Comparison of ENCODE assay signal across 10 mouse cellular contexts in genomic region chr4:85819169-85819568, GRCm38 (mm10).
DNase-seq lines count a peak whose midpoint lies in the region; ATAC-seq and TF ChIP-seq lines count a peak whose summit lies in the region.
"Had no signal": no experiment of that assay in that cellular context is flagged by ENCODE, and none has a peak within 500 bp of the region (broad histone marks: within the 10 kb centered on the region; RNA-seq: fewer than 3 reads in every experiment).

No protein-coding gene starts in this region.

- no peak overlapping the region for H3K4me3 ChIP-seq in intestine, postnatal 0 days (ENCODE audit: low read depth, low read length)
- H3K4me3 ChIP-seq in intestine, embryonic 15.5 days (replicated peaks): no peak overlapping the region
- no peak overlapping the region for H3K4me3 ChIP-seq in left cerebral cortex, adult 2 months
- H3K4me3 ChIP-seq in midbrain, postnatal 0 days (ENCODE audit: low read depth, low read length): no peak overlapping the region
- H3K4me3 ChIP-seq: limb, embryonic 13.5 days; stomach, embryonic 15.5 days had no signal

- DNase-seq in MEL-GATA-1-ER (ENCODE audit: extremely low read depth, low read depth): peak; percentile 9
- DNase-seq in cerebellum, postnatal 14 days: peak; percentile 80 to 82
- peak; percentile 14 to 29 for DNase-seq in heart, postnatal 36 days
- peak; percentile 50 to 59 for DNase-seq in left cerebral cortex, adult 2 months (ENCODE audit: extremely low spot score in 1 of 2, low spot score in 2 of 2)
- peak; percentile 82 for DNase-seq in midbrain, postnatal 0 days (ENCODE audit: low spot score)
- DNase-seq in gastrocnemius, postnatal 25 days: no peak

- no peak overlapping the region for H3K4me2 ChIP-seq in intestine, postnatal 0 days (replicated peaks; ENCODE audit: low read depth)
- no peak overlapping the region for H3K4me2 ChIP-seq in intestine, embryonic 15.5 days (replicated peaks)
- no peak overlapping the region for H3K4me2 ChIP-seq in midbrain, postnatal 0 days (ENCODE audit: low read depth, low read length, poor library complexity, severe bottlenecking)
- H3K4me2 ChIP-seq: limb, embryonic 13.5 days; stomach, embryonic 15.5 days had no signal

- H3K36me3 ChIP-seq in intestine, postnatal 0 days (ENCODE audit: control insufficient read depth, insufficient read depth): no peaks in the 10 kb centered on the region
- H3K36me3 ChIP-seq in intestine, embryonic 15.5 days: no peaks in the 10 kb centered on the region
- H3K36me3 ChIP-seq in midbrain, postnatal 0 days (ENCODE audit: insufficient read depth, low read length): no peaks in the 10 kb centered on the region
- H3K36me3 ChIP-seq: limb, embryonic 13.5 days; stomach, embryonic 15.5 days had no signal

- H3K27me3 ChIP-seq in intestine, postnatal 0 days (replicated peaks; ENCODE audit: control insufficient read depth, insufficient read depth, low read length): no peaks in the 10 kb centered on the region
- no peaks in the 10 kb centered on the region for H3K27me3 ChIP-seq in intestine, embryonic 15.5 days (replicated peaks)
- H3K27me3 ChIP-seq in midbrain, postnatal 0 days (ENCODE audit: insufficient read depth, low read length): no peaks in the 10 kb centered on the region
- H3K27me3 ChIP-seq: limb, embryonic 13.5 days; stomach, embryonic 15.5 days had no signal

- H3K9ac ChIP-seq in intestine, postnatal 0 days (ENCODE audit: low read depth, low read length): no peak overlapping the region
- H3K9ac ChIP-seq in intestine, embryonic 15.5 days: no peak overlapping the region
- H3K9ac ChIP-seq in midbrain, postnatal 0 days (replicated peaks; ENCODE audit: low read length, poor library complexity, severe bottlenecking): no peak overlapping the region
- H3K9ac ChIP-seq: limb, embryonic 13.5 days; stomach, embryonic 15.5 days had no signal

- H3K27ac ChIP-seq in intestine, postnatal 0 days (ENCODE audit: low read depth, low read length): no peak overlapping the region
- H3K27ac ChIP-seq in intestine, embryonic 15.5 days: no peak overlapping the region
- H3K27ac ChIP-seq in left cerebral cortex, adult 2 months: no peak overlapping the region
- H3K27ac ChIP-seq in midbrain, postnatal 0 days (ENCODE audit: low read depth, low read length): no peak overlapping the region
- H3K27ac ChIP-seq: limb, embryonic 13.5 days; stomach, embryonic 15.5 days had no signal

- ATAC-seq in intestine, postnatal 0 days: no peak
- no peak for ATAC-seq in intestine, embryonic 15.5 days
- ATAC-seq in midbrain, postnatal 0 days (ENCODE audit: low FRiP score): no peak

- no peaks in the 10 kb centered on the region for H3K9me3 ChIP-seq in intestine, postnatal 0 days (ENCODE audit: control insufficient read depth)
- H3K9me3 ChIP-seq in intestine, embryonic 15.5 days: no peaks in the 10 kb centered on the region
- no peaks in the 10 kb centered on the region for H3K9me3 ChIP-seq in midbrain, postnatal 0 days (ENCODE audit: low read length)
- H3K9me3 ChIP-seq: limb, embryonic 13.5 days; stomach, embryonic 15.5 days had no signal

- WGBS in intestine, postnatal 0 days: 88% methylated on average over 1 of the region's 1 CpGs
- WGBS in intestine, embryonic 15.5 days: 80% methylated on average over 1 of the region's 1 CpGs
- WGBS in midbrain, postnatal 0 days: 84% methylated on average over 1 of the region's 1 CpGs

- H3K4me1 ChIP-seq in intestine, postnatal 0 days (replicated peaks; ENCODE audit: control insufficient read depth, insufficient read depth, low read length): no peaks in the 10 kb centered on the region
- no peaks in the 10 kb centered on the region for H3K4me1 ChIP-seq in intestine, embryonic 15.5 days (replicated peaks)
- no peaks in the 10 kb centered on the region for H3K4me1 ChIP-seq in midbrain, postnatal 0 days (ENCODE audit: insufficient read depth, low read length)
- H3K4me1 ChIP-seq: limb, embryonic 13.5 days; stomach, embryonic 15.5 days had no signal

- TF ChIP-seq CTCF in intestine, postnatal 0 days (IDR thresholded peaks at IDR 0.05; ENCODE audit: low read depth): peak; percentile 90
- peak; percentile 96 for TF ChIP-seq CTCF in left cerebral cortex, adult 2 months (IDR thresholded peaks at IDR 0.05)
- TF ChIP-seq CTCF in midbrain, postnatal 0 days (IDR thresholded peaks at IDR 0.05): peak; percentile 95

- intact Hi-C loops in heart, postnatal 36 days (cut with DNase I): no loop called here
- intact Hi-C loops in left cerebral cortex, adult 2 months (cut with DNase I): loop anchor here (5.0 kb wide), 2 partner anchors 417 to 657 kb away; no protein-coding TSS in a partner anchor
